Mouse (Mus musculus): Measurements from ENCODE around the gene Mlx.

The Mlx gene

GRCm38 (mm10) chr11:101065002-101065401 lies 22.1 kb upstream of the Mlx start:
- no peak for DNase-seq (ENCODE audit: low read depth, low spot score)

GRCm38 (mm10) chr11:101066549-101067412 lies 20.3 kb upstream of the Mlx start:
- DNase-seq (ENCODE audit: low read depth, low spot score), result no peak

- peak; percentile 81 for DNase-seq (ENCODE audit: low read depth, low spot score)
These were observed 17.5 kb upstream of the Mlx start, which contains the start of gene Naglu for GRCm38 (mm10) chr11:101069391-101070188. Gene Naglu, plus strand, starts transcription at chr11:101070012.

- DNase-seq (ENCODE audit: low read depth, low spot score), result no peak
These were observed 16.9 kb upstream of the Mlx start for GRCm38 (mm10) chr11:101070189-101070527.

GRCm38 (mm10) chr11:101070987-101071386 lies 16.1 kb upstream of the Mlx start:
- DNase-seq (ENCODE audit: low read depth, low spot score), result no peak

- no peak for DNase-seq (ENCODE audit: low read depth, low spot score)
These were observed 15.2 kb upstream of the Mlx start for GRCm38 (mm10) chr11:101071810-101072428.

- no peak for DNase-seq (ENCODE audit: low read depth, low spot score)
These were observed 9.0 kb upstream of the Mlx start, which contains the start of gene Hsd17b1 for GRCm38 (mm10) chr11:101078121-101078520. Gene Hsd17b1, plus strand, starts transcription at chr11:101078411.

- no peak for DNase-seq (ENCODE audit: low read depth, low spot score)
These were observed 7.3 kb upstream of the Mlx start for GRCm38 (mm10) chr11:101079746-101080145.

- DNase-seq (ENCODE audit: low read depth, low spot score), result no peak
These were observed 6.7 kb upstream of the Mlx start for GRCm38 (mm10) chr11:101080421-101080820.

- DNase-seq (ENCODE audit: low read depth, low spot score), result no peak
These were observed 5.4 kb upstream of the Mlx start for GRCm38 (mm10) chr11:101081659-101082058.

- DNase-seq (ENCODE audit: low read depth, low spot score), result peak; percentile 89
These were observed 4.6 kb upstream of the Mlx start, which contains the start of gene Coasy for GRCm38 (mm10) chr11:101082208-101083082. Gene Coasy, plus strand, starts transcription at chr11:101082565.

- DNase-seq (ENCODE audit: low read depth, low spot score), result no peak
These were observed 3.9 kb upstream of the Mlx start for GRCm38 (mm10) chr11:101083083-101083697.

GRCm38 (mm10) chr11:101084246-101084645 lies 2.8 kb upstream of the Mlx start:
- no peak for DNase-seq (ENCODE audit: low read depth, low spot score)

- no peak for DNase-seq (ENCODE audit: low read depth, low spot score)
These were observed 2.3 kb upstream of the Mlx start for GRCm38 (mm10) chr11:101084811-101085210.

GRCm38 (mm10) chr11:101085617-101086322 lies 1.3 kb upstream of the Mlx start:
- no peak for DNase-seq (ENCODE audit: low read depth, low spot score)

- no peak for DNase-seq (ENCODE audit: low read depth, low spot score)
These were observed 778 bp upstream of the Mlx start for GRCm38 (mm10) chr11:101086323-101086674.

- DNase-seq (ENCODE audit: low read depth, low spot score), result no peak
These were observed 592 bp downstream of the Mlx start for GRCm38 (mm10) chr11:101087682-101088055.

- no peak for DNase-seq (ENCODE audit: low read depth, low spot score)
These were observed 2.9 kb downstream of the Mlx start for GRCm38 (mm10) chr11:101089931-101090330.

- DNase-seq (ENCODE audit: low read depth, low spot score), result no peak
These were observed 7.8 kb downstream of the Mlx start for GRCm38 (mm10) chr11:101094930-101095313.
